Mouse (Mus musculus): Measurements from ENCODE around the gene Tssk3. TPM values are rescaled to one million over a fixed set of nuclear protein-coding genes. Genes with fewer than 3 reads are reported as not detected.
"Not testable (repeated sequence)": the region's sequence is repeated elsewhere in the genome, so short reads cannot be mapped to it uniquely, and the experiment has no call there.

Tssk3 gene
- total RNA-seq, 2 experiments from 2014 or later = 0.37 to 0.51 TPM

DNA sequence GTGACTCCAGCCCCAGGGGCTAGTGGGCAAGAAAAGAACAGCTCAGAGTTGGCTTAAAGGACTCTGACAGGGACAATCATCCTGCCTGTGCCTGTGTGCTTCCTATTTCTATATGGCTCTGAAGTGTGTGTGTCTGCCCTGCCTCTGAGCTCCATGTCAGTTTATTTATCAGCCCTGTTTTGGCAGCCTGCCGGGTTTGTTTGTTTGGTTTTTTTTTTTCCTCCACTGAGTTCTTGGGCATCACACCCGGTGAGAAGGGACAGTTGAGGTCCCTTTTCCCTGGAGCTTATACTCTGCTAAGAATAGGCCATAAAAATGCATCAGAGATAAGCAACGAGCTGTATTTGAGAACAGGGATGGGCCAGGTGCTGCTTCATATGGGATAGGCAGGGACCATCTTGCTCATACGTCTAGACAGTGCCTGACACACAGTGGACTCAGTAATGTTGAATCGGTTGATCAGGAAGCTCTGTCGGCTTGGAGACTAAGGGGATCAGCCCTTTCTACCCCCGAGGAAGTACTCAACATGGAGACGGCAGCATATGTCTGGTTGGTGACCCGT lies 11.6 kb upstream of the Tssk3 start:
- DNase-seq (ENCODE audit: low spot score in 2 of 2) = no peak

DNA sequence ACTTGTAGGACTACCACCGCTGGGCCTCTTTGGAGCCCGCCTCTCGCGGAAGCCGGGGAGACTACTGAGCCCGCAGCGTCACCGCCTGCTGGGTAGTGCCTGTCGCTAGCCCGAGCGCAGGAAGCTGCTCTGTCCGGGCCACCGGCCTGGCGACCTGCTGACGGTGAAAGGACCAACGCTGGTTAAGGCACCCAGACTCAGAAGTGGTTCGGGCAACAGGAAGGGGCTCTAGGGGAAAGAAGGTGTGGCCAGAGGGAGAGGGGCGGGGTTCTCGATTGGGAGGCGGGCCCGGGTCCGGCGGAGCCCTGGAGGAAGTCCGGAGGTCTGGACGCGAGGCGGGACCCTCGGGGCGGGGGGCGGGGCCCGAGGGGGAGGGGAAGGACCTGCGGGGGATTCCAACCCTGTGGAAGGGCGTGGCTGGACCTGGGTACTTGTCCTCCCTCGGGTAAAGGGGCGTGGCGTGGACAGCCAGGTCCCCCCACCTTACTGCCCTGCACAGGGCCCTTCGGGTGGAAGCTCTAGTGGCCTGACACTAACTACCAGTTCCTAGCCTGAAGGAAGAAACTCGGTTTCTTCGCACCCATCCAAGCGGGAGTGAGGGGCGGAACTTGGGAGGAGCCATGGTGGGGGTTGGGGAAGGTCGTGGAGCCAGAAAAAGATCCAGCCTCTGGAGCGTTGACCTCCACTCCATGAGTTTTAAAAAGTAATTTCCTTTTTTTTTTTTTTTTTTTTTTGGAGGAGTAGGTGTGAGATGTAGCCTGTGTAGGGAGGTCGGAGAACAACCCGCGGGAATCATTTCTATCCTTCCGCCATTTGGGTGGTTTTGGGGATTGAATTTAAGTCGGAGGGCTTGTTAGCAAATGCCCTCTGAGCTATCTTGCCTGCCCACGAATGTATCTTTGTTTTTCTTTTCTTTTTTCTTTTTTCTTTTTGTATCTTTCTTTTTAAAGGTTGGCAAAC lies 10.1 kb upstream of the Tssk3 start:
- DNase-seq (ENCODE audit: low spot score in 2 of 2) = peak; percentile 80 to 83

DNA sequence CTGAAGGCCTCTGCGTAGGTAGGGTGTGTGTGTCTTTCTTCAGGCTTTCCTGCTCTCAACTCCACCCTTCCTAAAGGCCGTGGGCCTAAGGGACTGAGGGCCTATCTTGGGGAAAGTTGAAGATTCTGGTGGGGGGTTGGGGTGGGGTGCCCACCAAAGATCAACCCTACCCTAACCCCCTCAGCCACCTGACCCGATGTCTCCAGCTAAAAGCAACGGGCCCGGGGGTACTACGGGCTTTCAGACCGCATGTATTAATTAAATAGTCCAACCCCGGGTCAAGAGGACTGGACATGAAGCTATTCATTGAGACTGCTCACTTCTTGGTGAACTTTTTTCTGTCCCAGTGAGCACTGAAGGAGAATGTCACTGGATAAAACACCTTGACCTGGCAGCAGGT lies 9.2 kb upstream of the Tssk3 start:
- DNase-seq (ENCODE audit: low spot score in 2 of 2) = no peak

DNA sequence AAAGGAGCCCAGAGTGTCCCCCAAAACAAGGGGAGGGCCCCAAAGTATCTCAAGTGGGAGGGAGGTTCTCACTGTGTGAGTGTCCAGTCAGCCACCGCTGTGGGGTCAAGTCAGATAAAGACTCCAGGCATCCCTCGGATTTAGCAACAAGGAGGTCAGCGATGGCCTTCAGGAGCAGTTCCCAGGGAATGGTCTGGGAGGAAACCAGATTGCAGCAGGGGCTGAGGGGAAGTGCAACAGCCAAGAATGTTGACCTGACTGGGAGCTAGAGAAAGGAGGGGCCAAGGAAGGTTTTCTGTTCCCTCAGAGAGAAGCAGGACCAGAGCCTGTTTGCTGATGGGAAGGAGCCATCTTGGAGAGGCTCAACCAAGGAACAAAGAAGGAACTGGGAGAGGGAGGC lies 8.1 kb upstream of the Tssk3 start:
- no peak for DNase-seq (ENCODE audit: low spot score in 2 of 2)

DNA sequence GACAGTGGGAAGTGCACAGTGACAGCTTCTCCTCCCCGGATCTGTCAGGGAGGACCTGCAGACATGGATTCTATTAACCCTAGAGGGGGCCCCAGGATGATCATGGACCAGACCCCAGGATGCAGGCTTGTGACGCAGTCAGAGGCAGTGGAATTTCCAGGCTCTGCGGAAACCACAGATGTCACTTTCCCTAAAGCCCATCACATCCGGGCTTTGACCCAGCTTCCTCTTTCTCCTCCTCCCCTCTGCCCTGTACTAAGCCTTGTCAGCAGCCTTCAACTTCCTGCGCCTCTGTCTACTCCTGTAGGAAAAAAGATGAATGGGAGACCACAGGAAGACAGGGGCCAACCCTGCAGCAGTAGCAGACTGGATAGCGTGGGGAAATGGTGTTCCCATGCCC lies 5.8 kb upstream of the Tssk3 start:
- DNase-seq (ENCODE audit: low spot score in 2 of 2) = no peak

DNA sequence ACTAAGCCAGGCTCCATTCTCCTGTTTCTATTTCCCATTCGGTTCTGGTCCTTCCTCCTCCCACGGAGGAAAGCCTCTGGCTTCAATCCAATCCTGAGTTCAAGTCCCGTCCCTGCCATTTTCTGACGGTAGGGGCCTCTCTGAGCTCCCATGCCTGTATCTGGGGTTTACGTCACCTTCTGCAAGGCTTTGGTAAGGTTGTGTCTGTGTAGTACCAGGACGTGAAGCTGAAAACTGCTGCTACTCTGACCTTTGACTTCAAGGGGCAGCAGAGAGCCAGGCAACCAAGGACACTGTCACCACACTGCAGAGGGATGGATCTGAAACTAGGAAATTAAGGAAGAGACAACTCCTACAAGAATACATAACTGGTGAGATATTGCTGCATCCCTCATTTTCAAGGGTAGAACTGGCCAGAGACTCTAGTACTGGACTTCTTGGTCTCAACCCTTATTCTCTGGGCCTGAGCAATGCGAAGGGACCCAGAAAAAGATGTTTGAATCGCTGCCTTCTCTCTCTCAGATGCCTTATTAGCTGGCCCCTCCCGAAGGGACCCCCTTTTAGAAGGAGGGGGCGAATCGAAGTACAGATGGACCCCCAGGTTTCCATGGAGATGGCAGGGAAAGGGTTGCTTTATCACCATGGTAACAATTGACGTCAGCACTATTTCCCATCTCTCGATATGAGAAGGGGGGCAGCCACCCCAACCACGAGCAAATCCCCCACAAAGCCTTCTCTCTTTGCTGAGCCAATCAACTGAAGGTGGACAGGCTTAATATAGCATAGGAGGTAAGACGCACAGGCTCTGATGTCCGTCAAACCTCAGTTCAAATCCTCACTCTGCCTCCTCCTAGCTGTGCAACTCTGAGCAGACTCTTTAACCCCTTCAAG lies 5.1 kb upstream of the Tssk3 start:
- peak; percentile 64 to 72 for DNase-seq (ENCODE audit: low spot score in 2 of 2)

DNA sequence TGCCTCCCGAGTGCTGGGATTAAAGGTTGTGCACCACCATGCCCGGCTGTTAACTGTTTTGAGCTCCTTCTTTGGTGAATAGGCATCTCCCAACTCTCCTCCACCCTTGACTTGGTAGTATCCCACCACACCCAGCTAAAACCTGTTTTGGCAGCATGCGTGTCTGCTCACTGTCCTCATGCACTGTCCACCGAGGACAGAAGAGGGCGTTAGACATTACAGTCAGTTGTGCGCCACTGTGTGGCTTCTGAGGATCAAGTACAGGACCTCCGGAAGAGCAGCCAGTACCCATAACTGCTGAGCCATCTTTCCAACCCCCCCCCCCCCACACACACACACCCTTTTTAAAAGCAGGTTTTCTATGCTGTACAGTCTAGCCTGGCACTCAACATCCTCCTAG lies 3.9 kb upstream of the Tssk3 start:
- DNase-seq (ENCODE audit: low spot score in 2 of 2) = no peak

DNA sequence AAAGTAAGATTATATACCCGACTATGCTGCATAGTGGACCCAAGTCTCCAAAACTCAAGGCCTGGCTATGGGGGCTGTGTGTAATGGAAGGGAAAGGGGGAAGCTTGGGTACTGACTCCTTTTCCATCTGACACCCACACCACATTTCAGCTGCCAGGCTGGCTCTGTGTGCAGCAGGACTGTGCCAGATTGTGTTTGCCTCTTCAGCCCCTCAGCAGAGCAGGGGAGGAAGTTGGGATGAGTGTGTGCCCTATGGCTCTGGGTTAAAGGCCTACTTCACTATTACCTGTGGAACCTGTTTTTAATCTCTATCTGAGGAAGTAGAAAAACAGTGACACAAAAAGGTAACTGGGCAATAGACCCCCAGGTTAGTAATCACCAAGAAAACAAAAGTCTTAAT lies 9.7 kb downstream of the Tssk3 start:
- no peak for DNase-seq (ENCODE audit: low spot score in 2 of 2)

DNA sequence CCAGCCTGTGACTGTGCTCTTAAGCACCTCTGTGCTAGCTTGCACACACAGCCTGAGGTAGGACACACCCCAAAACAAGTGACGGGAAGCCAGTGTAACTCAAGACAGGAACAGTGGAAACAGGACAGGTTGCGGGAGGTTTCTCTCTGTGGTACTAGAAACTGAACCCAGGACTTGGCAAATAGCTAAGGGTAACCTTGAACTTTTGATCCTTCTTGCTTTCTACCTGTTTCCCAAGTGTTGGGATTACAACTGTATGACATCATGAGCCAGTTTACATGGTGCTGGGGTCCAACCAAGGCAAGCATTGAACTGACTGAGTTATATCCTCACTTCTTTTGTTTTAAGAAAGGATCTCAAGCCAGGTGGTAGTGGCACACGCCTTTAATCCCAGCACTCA lies 11.0 kb downstream of the Tssk3 start:
- DNase-seq (ENCODE audit: low spot score in 2 of 2) = no peak

DNA sequence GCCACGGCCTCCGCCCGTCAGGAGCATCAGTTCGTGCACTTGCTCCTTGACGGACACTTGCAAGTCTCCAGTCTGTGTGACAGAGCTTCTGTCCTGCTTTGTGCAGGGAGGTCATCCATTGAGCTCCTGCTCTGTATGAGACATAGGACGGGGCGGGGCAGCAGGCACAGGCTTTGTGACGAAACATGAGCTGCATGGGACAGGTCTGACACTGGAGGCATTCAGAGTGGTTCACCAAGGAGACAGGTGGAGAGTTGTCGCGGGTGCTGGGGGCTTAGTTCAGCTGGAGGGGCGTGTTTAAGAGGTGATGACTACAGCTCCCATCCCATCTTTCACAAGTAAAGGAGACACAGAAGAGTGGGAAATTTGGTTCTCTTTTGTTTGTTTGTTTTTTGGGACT lies 14.8 kb downstream of the Tssk3 start:
- DNase-seq (ENCODE audit: low spot score in 2 of 2) = no peak

DNA sequence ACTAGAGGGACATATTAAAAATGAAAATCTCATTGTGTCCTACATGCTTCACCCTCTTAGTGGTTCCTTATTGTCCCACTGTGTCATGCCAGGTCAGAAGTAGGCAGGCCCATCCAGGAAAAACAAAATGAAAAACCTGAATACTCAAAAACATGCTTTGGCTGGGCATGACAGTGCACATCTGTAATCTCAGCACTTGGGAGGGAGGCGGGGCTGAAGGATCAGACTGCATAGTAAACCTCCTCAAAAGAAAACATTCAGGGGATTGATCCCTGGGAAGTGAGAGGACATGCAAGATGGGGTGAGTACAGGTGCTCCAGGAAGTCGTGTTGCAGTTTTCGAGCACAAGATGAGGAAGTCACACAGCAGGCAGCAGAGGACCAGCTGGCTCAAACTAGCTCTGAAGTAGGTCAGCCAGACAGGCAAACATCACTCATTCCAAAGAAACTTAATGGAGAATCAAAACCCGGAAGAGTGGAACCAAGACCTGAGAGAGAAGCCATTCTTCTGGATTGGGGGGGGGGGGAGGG lies 26.5 kb downstream of the Tssk3 start:
- DNase-seq (ENCODE audit: low spot score in 2 of 2) = no peak

DNA sequence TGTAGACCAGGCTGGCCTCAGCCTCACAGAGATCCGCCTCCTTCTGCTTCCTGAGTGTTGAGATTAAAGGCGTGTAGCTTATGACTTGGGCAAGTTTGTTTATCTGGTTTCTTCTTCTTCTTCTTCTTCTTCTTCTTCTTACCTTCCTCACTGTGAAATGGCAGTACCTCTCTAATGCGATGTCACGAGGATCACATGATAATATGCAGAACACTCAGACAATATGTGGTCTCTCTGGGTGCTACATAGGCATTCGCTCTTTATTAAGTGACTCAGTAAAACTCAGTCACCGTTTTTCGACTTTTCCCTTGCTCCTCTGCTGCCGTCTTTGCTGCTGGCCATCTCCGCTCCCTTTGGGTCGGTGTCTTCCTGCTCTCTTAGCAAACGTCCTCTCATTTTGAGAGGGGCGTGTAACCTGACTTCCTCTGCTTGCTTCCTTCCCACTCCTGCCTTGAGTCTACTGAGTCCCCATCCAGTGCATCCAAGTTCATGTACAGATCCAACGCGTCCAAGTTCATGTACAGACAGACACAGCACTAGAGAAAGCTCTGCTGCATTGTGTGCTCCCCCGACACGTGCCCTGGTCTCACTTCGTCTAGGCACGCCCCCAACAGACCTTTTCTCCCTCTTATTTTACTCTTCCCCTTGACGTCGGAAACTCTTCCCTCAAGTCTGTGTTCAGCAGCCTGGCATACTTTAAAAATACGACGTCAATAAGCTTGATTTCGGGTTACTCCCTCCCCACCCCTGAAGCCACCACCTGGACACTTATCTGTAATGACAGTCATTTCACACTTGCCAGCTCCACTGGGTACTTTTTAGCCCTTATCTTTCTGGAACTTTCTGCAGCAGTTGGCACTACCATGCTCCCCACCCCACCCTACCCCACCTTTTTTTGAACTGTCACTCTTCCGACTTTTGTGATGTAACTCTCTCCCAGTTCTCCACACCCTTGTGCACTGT lies 27.4 kb downstream of the Tssk3 start:
- DNase-seq (ENCODE audit: low spot score in 2 of 2) = no peak

DNA sequence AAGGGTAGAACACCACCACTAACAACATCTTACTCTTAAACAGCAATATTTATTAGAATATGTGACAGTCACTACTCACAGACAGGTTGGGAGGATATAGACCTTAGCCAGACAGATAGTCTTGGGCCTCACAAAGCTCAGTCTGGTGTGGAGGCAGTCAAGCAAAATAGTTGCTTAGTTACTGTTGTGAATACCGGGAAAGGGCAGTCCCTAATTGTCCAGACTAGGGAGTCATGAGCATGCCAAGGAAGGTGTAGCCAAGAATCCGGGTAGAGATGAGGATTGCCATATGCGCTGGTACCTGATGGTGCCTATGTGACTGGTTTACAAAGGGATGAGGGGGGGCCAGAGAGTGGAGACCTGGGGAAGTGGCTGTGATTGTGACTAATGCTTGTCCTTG lies 28.7 kb downstream of the Tssk3 start:
- no peak for DNase-seq (ENCODE audit: low spot score in 2 of 2)

DNA sequence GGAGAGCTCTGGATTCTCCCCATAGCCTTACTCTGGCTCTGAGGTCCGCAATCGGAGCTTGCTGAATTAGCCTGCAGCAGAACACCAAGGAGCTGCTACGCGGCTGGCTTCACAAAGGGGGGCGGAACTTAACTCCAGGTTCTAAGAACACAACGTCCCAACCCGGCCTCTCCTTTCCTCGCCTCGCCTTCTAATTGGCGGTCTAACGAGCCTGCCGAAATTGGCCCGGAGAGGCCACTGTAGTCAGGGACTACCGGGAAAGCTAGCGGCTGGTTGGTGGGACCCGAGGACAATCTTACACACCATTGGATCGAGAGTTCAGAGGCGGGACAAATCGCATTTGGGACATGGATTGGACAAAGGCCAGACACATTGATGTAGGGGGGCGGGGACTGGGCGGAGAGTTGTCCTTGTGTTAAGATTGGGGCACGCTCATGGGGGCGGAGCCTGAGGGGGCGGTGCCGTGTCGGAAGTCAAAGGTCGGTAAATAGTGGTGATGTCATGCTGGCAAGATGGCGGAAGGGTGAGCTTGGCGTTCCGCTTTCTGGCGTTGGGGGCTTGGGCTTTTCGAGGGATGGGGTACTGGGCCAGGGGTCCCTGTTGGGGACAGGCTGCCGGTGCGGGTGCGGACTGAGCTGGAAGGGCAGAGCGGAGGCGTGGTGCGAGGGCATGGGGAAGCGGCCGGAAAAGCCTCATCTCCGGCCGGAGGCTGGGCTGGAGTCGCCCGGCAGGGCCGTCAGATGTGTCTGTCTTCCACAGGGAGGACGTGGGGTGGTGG lies 29.4 kb downstream of the Tssk3 start, which contains the start of gene Bsdc1:
Bsdc1 (plus strand) TSS at position 399 of the 778 bp plus-strand sequence.
- peak; percentile 99 for DNase-seq (ENCODE audit: low spot score in 2 of 2)

DNA sequence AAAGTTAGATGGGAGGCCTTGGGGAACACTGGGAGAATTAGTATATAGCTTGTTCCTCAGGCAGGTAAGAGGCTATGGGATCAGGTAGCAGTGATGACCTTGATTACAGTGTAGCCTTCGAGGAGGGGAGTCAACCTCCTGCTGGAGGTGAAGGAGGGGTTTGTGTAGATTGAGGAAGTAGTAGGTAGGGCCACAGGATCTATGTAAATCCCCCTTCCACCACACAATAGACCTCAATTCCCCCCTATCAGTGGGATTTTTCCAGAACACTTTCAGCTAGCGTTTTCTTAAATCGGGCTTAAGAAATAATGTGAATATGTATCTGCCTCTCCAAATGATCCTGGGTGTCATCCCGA lies 30.0 kb downstream of the Tssk3 start:
- DNase-seq (ENCODE audit: low spot score in 2 of 2) = no peak

DNA sequence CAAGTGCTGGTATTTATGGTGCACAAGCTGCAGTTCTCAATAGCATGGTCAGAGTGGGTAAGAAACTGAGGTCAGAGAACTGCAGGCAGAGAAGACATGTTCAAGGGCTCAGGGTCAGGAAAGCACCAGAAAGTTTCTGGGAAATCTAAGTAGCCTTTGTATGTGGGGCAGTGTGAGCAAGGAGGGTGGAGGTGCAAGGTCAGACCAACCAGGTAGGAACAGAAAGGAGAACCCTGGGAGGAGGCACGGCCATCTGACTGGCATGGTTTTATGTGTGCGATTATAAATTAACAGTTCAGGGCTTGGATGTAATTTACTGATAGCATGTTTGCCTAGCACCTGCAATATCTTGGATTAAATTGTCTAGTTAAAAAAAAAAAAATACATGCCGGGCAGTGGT lies 31.1 kb downstream of the Tssk3 start:
- no peak for DNase-seq (ENCODE audit: low spot score in 2 of 2)

DNA sequence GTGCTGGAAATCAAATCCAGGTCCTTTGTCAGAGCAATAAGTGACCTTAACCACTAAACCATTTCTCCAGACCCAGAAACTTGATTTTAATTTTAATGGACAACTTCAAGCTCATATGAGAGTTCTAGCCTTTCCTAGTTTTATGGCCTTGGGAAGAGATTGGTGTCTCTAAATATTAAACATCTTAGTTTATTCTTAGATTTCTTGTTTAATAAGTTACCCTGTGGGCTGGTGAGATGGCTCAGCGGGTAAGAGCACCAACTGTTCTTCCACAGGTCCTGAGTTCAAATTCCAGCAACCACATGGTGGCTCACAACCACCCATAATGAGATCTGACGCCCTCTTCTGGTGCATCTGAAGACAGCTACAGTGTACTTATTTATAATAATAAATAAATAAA lies 33.5 kb downstream of the Tssk3 start:
- DNase-seq (ENCODE audit: low spot score in 2 of 2) = not testable (repeated sequence)

DNA sequence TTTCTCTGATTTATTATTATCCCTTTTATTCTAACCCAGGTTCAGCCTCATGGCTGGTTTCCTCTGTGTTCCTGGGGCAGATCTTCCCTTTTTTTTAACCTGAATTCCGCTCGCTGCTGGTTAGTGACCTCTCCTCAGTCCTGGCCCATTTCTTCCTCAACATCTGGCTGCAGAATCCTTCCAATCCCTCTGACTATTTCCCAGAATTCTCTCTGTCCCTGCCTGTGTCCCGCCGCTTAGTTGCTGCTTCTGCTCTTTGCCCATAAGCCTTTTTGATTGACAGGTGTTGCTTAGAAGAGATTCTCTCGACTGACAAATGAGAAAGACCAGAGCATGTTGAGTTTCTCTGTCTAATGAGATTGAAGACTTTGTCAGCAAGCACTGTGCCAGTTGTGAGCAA lies 34.7 kb downstream of the Tssk3 start:
- DNase-seq (ENCODE audit: low spot score in 2 of 2) = no peak

DNA sequence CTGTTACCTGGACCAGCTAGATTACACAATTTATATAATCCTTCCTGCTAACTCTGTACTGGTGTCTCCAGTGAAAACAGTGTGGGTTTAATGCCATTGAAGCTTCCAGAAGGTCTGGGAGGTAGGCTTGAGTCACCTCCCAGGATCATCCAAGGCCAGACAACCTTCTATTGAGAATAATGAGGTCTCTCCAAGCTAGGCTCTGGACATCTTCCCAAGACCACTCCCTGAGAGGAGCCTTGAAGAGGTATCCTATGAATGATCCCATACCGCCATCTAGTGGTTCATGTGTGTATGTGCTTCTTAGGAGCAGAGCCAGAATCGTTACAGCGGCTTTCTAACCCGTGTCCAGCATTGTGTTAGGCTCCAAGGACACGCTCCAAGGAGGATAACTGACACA lies 35.6 kb downstream of the Tssk3 start:
- DNase-seq (ENCODE audit: low spot score in 2 of 2) = peak; percentile 59 to 69

Data from layer of hippocampus, postnatal 10 days (tissue).